Mouse (Mus musculus) regulatory T cell (primary cell): ENCODE measurements around the gene Nedd1.

Experiments used
- in situ Hi-C: fragments of 300-600 bp; cut with MboI, MseI; formaldehyde crosslinking; loops from one replicate; pipeline ENCODE4 v1.15.1; 2025; ENCODE audit warnings: high pct_unique_total_duplicates

The Nedd1 gene

GRCm38 (mm10) chr10:92721771-92722619 lies at the start of gene Nedd1:
Nedd1 (minus strand) TSS chr10:92722420.
- in situ Hi-C loops: no loop called here

- in situ Hi-C loops: no loop called here
Measured at GRCm38 (mm10) chr10:92754359-92754758, 32.1 kb upstream of the Nedd1 start.

- in situ Hi-C loops: loop anchor here (10.0 kb wide), 1 partner anchor 294 kb away; no protein-coding TSS in a partner anchor
Measured at GRCm38 (mm10) chr10:92730339-92730738, 8.1 kb upstream of the Nedd1 start.

GRCm38 (mm10) chr10:92728723-92729122 lies 6.5 kb upstream of the Nedd1 start:
- in situ Hi-C loops: no loop called here

GRCm38 (mm10) chr10:92722620-92722988 lies 384 bp upstream of the Nedd1 start:
- in situ Hi-C loops: no loop called here

GRCm38 (mm10) chr10:92699032-92699431 lies 23.2 kb downstream of the Nedd1 start:
- in situ Hi-C loops: no loop called here

GRCm38 (mm10) chr10:92675056-92675455 lies 47.2 kb downstream of the Nedd1 start:
- in situ Hi-C loops: no loop called here

- in situ Hi-C loops: no loop called here
Measured at GRCm38 (mm10) chr10:92671906-92672305, 50.3 kb downstream of the Nedd1 start.

GRCm38 (mm10) chr10:92665287-92665686 lies 56.9 kb downstream of the Nedd1 start:
- in situ Hi-C loops: no loop called here

- in situ Hi-C loops: no loop called here
Measured at GRCm38 (mm10) chr10:92653266-92653665, 69.0 kb downstream of the Nedd1 start.

- in situ Hi-C loops: no loop called here
Measured at GRCm38 (mm10) chr10:92652399-92652920, 69.8 kb downstream of the Nedd1 start.

- in situ Hi-C loops: no loop called here
Measured at GRCm38 (mm10) chr10:92651266-92651665, 71.0 kb downstream of the Nedd1 start.

GRCm38 (mm10) chr10:92649096-92649495 lies 73.1 kb downstream of the Nedd1 start:
- in situ Hi-C loops: no loop called here

GRCm38 (mm10) chr10:92647691-92648090 lies 74.5 kb downstream of the Nedd1 start:
- in situ Hi-C loops: no loop called here

- in situ Hi-C loops: no loop called here
Measured at GRCm38 (mm10) chr10:92643995-92644394, 78.2 kb downstream of the Nedd1 start.

- in situ Hi-C loops: no loop called here
Measured at GRCm38 (mm10) chr10:92641032-92641431, 81.2 kb downstream of the Nedd1 start.
